Mouse (Mus musculus): ENCODE measurements around the gene Pkig. TPM values are rescaled to one million over a fixed set of nuclear protein-coding genes. Genes with fewer than 3 reads are reported as not detected.

Pkig gene
- polyA plus RNA-seq (2014; fragmentation: Illumina TruSeq; extraction: RNeasy Lipid Tissue Mini Kit (QIAGEN cat#74804); ENCODE audit: low read depth, low replicate concordance), result 65.9 TPM

DNA sequence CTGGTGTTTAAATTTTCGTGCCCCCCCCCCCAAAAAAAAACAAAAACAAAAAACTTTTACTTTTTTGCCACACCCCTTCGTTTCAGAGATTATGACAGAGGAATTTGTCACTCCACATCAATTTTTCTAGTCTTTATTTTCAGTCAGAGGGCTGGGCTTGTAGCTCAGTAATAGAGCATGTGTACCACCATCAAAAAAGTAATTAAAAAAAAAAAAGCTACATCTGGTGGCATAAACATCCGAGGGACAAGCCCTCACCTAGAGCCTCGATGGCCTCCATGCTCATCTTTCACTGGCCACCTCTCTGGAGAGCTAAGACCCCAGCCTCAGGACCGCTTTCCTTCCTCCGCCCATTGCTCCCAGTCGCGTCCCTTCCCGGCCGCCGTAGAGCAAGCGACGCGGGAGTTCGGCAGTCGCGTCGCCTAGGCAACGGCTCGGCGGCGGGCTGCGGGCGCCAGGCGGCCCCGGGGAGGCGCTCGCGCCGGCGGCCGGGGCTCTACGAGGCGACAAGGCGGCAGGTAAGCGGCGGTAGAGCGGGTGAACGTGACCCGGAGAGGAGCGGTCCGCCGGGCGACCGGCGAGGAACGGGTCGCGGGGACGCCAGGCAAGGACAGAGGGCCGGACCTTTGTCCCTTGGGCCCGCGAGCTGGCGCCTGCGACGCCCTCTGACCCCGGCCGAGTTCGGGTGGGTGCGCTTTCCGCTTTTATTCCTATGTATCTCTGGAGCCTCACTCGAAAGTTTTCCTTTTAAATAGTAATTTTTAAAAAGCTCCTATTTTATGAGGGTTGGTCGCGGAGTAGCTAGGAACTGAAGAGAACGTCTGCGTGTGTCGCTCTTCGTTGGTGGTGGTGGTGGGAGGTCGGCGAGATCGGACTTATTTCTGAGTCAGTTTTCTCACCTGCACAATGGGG, at the start of gene Pkig:
TSS of gene Pkig (plus strand) at position 412 of the 912 bp plus-strand sequence.

DNA sequence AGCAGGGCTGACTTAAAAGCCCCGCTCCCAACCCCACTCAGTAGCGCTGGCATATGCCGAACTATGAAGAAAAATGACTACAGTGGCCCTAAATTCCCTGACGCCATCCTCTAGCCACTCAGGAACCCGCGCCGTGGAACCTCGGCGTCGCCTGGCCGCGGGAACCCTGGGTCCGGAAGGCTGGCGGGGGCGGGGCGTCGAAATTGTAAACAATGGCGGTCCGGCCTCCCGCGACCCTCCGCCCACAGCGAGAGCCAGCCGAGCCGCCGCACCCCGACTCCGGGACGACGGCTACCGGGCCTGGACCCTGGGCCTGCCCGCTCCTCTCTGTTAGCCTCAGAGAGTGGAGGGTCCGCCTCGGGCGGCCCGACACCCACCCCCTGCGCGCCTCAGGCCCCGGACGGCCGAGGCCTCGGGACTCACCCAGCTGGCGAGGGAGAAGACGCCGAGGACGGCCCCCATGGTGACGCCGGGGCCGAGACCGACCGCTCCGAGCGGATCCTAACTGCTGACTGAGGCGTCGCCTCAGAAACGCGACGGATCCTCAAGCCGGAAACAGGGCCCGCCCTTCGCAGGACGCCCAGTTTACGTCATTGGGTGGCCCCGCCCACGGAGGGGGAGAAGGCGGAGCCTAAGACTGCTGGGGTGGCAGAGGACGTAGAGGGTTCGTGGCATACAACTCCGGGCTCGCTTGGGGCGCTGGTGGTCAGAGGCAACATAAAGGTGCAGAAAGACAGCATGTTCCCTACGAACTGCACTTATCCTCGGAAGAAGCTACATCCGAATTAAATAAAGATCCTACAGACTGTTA, 13.4 kb upstream of the Pkig start, which contains the start of gene Serinc3:
TSS of gene Serinc3 (minus strand) at position 557 of the 811 bp plus-strand sequence.

DNA sequence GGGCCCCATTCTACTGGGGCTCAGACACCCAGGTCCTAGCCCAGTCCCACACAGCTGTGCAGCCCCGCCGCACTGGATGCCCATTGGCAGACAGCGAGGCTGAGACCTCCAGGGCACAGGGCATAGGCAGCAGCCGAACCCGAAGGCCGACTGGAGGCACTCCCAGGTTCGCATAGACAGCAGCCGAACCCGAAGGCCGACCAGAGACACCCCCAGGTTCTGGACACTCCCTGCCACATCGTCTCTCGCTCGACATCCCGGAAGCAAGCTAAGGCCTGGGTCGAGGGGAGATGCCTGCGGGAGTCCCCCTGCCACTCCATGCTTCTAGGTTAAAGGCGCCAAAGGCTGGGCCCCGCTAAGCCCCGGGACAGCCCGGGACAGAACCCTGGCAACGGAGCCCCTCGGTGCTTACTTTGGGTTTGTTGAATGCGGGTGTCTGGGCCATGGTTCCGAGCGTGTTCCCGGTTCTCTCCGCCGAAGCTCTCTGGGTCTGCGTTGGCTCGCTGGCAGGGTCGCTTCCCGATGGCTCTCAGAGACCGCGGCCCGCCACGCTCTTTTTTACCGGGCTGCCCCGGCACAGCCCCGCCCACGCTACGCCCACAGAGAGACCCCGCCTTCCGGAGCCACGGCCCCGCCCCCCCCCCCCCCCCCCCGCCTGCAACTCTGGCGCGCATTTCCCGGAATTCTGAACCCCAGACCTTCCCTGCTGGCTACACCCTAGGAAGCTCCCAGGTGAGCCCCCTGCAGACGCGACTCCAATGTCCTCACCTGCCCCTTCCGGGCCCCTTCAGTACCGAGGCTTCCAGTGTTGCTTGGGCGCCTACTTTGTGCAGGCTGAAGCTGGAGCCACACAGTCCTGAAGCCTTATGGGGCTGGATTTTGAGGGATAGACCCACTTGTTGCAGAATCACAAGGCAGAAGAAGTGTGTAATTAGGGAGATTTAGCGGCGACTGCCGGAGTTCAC, 91.7 kb downstream of the Pkig start, which contains the start of gene Ada:
TSS of gene Ada (minus strand) at position 593 of the 965 bp plus-strand sequence.

Other genes with a start within 250 kb of the Pkig start
- gene Oser1, start 233.7 kb upstream of the Pkig start, polyA plus RNA-seq (2014; fragmentation: Illumina TruSeq; extraction: RNeasy Lipid Tissue Mini Kit (QIAGEN cat#74804); ENCODE audit: low read depth, low replicate concordance), result 48.4 TPM
- 1.4 TPM for gene Gdap1l1, start 219.9 kb upstream of the Pkig start, polyA plus RNA-seq (2014; fragmentation: Illumina TruSeq; extraction: RNeasy Lipid Tissue Mini Kit (QIAGEN cat#74804); ENCODE audit: low read depth, low replicate concordance)
- 44.0 TPM for gene Fitm2, start 185.8 kb upstream of the Pkig start, polyA plus RNA-seq (2014; fragmentation: Illumina TruSeq; extraction: RNeasy Lipid Tissue Mini Kit (QIAGEN cat#74804); ENCODE audit: low read depth, low replicate concordance)
- gene R3hdml, start 166.1 kb upstream of the Pkig start, polyA plus RNA-seq (2014; fragmentation: Illumina TruSeq; extraction: RNeasy Lipid Tissue Mini Kit (QIAGEN cat#74804); ENCODE audit: low read depth, low replicate concordance), result not detected
- gene Hnf4a, start 151.6 kb upstream of the Pkig start, polyA plus RNA-seq (2014; fragmentation: Illumina TruSeq; extraction: RNeasy Lipid Tissue Mini Kit (QIAGEN cat#74804); ENCODE audit: low read depth, low replicate concordance), result 5.8 TPM
- 14.7 TPM for gene Ttpal, start 56.1 kb upstream of the Pkig start, polyA plus RNA-seq (2014; fragmentation: Illumina TruSeq; extraction: RNeasy Lipid Tissue Mini Kit (QIAGEN cat#74804); ENCODE audit: low read depth, low replicate concordance)
- 547 TPM for gene Serinc3, start 13.3 kb upstream of the Pkig start, polyA plus RNA-seq (2014; fragmentation: Illumina TruSeq; extraction: RNeasy Lipid Tissue Mini Kit (QIAGEN cat#74804); ENCODE audit: low read depth, low replicate concordance)
- gene Ada, start 91.9 kb downstream of the Pkig start, polyA plus RNA-seq (2014; fragmentation: Illumina TruSeq; extraction: RNeasy Lipid Tissue Mini Kit (QIAGEN cat#74804); ENCODE audit: low read depth, low replicate concordance), result 3.2 TPM
- gene Ccn5, start 162.5 kb downstream of the Pkig start, polyA plus RNA-seq (2014; fragmentation: Illumina TruSeq; extraction: RNeasy Lipid Tissue Mini Kit (QIAGEN cat#74804); ENCODE audit: low read depth, low replicate concordance), result 9.1 TPM
- not detected for gene Kcnk15, start 195.3 kb downstream of the Pkig start, polyA plus RNA-seq (2014; fragmentation: Illumina TruSeq; extraction: RNeasy Lipid Tissue Mini Kit (QIAGEN cat#74804); ENCODE audit: low read depth, low replicate concordance)